Mouse (Mus musculus) frontal cortex, postnatal 10 days (tissue): ENCODE measurements around the gene Mrpl24.

Experiments
- DNase-seq, 2 experiments: peaks; one replicate each; pipeline ENCODE4 v3.0.0; 2022; ENCODE audit warnings: low spot score in 2 of 2, mixed read lengths in 1 of 2

Gene Mrpl24

GRCm38 (mm10) chr3:87947056-87947810 lies 27.9 kb downstream of the Mrpl24 start:
- no peak for DNase-seq

GRCm38 (mm10) chr3:87947811-87948199 lies 28.5 kb downstream of the Mrpl24 start:
- DNase-seq, result no peak

GRCm38 (mm10) chr3:87948378-87949265 lies 29.3 kb downstream of the Mrpl24 start, which contains the start of gene Crabp2:
TSS of gene Crabp2 (plus strand) at chr3:87948666.
- no peak for DNase-seq

GRCm38 (mm10) chr3:87949266-87949954 lies 30.1 kb downstream of the Mrpl24 start:
- no peak for DNase-seq

DNA sequence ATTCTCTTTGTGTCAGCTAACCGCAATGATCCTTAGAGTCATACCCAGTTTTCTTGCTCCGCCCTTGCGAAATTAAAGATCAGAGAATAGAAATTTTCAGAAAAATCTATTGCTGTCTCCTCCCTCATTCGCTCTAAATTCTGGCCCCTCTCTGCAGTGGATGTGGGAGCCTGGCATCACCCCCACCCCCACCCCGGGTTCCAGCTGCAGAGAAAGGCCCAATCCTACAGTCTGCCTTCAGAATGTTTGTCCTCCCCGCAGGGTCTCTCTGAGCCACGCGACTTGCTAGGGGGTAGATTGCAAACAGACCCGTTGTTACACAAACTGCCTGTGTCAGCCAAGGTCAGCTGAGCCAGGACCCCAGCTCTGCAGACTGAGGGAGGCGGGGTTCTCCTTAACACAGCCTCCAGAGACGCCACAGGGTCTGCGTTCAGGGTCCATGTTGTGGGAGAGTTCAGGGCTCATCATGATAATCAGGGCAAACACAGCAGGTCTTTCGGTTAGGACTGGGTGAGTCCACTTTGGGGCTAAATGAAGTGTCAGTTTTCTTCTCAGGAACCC lies 30.7 kb downstream of the Mrpl24 start:
- no peak for DNase-seq

DNA sequence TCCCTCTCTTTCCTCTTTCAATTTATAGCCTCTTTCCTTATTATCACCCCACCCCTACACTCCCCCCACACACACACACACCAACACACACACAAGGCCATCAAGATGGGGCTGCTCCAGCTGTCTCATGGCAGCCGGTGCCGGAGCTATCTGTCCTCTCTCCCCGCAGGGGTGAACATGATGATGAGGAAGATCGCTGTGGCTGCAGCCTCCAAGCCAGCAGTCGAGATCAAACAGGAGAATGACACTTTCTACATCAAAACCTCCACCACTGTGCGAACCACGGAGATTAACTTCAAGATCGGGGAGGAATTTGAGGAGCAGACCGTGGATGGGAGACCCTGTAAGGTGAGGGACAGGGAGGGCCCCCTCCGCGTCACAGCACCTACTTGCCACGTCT lies 32.6 kb downstream of the Mrpl24 start:
- DNase-seq, result no peak

- no peak for DNase-seq
Measured at GRCm38 (mm10) chr3:87952440-87952839, 33.1 kb downstream of the Mrpl24 start.

DNA sequence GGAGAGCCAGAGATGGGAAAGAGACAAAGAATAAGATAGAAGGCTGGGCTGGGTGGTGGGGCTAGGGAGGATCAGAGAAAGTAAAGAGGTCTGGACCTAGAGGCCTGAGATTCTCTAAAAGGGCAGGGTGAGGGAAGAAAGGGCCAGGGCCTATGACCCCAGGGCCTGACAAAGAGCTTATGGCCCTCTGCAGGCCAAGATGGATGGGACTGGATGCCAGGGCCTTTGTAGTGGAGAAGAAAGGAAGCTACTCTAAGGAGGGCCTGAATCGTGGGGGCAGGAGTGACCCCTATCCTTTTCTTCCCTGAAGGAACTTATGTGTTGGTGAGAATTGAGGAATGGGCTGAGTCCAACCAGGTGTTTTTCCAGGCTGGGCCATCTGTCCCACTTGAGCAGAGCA lies 38.8 kb downstream of the Mrpl24 start:
- no peak for DNase-seq

- DNase-seq, result no peak
Measured at GRCm38 (mm10) chr3:87958476-87958875, 39.2 kb downstream of the Mrpl24 start.

DNA sequence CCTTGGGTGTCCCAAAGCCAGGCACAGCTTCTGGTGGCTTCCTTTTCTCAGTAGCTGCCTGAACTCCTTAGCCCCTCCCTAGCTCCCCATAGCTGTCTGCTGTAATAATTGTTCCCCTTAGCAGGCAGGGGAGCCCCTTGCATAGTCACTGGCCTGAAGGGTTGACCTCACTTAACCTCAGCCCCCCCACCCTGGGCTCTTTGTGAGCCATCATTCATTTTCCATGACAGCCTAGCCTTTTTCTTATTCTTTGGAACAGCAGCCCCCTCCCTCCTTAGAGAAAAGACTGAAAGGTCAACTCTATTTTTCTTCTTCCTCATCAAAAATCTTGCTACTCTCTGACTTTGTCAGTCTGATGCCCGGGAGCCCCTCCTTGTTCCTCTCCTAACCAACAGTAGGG lies 39.7 kb downstream of the Mrpl24 start:
- no peak for DNase-seq

GRCm38 (mm10) chr3:87959371-87959770 lies 40.1 kb downstream of the Mrpl24 start:
- DNase-seq, result no peak

DNA sequence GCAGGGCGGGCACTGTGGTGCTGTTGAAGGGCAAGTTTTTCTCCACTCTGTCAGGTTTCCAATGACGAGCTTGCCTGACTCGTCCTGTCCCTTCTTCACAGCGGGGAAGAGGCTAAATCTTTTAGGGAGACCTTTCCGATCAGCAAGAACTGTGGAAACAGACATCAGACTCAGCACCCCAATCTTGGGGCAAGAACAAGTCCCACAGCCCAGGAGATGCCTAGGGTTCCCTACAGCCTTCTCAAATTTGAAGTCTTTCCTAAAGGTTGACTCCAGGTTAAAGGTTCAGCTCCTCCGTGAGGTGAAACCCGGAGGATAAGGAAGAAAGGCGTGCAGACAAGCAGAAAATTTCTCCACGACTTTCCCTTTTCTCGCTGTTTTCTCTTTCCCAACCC lies 40.9 kb downstream of the Mrpl24 start:
- DNase-seq, result no peak

GRCm38 (mm10) chr3:87960586-87961191 lies 41.4 kb downstream of the Mrpl24 start:
- peak; percentile 77 to 83 for DNase-seq

DNA sequence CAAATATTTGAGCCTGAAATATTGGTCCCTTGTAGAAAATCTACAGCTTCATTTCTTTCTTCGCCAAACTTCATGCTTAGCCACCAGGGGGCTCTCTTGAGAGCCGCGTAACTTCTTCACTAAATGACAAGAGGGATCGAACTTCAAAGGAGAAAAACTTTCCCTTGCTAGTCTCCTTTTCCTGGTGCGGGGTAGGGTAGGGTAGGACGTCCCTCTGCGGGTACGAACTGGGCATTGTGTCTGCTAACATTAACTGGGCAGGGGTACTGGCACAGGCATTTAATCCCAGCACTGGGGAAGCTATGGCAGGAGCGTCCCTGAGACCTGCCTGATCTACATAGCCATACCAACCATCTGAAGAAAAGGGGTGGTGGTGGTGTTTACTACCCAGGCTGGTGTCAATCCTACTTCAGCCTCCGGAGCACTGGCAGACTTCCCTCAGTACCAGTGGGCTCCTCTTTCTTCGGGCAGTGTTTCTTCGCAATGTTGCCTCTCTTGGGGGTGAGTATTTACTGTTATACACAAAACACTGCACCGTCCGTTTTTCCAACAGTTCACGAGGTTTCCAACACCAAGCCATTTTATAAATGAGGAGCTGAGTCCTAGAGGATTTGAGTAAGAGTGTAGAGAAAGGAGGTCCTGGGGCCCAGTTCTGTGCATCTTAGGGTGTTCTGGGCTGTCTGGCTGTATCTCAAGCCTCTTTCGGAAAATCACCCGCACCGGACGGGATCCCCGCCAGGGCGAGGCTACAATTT lies 51.1 kb downstream of the Mrpl24 start:
- DNase-seq, result peak in 1 of 2 experiments; percentile 41

DNA sequence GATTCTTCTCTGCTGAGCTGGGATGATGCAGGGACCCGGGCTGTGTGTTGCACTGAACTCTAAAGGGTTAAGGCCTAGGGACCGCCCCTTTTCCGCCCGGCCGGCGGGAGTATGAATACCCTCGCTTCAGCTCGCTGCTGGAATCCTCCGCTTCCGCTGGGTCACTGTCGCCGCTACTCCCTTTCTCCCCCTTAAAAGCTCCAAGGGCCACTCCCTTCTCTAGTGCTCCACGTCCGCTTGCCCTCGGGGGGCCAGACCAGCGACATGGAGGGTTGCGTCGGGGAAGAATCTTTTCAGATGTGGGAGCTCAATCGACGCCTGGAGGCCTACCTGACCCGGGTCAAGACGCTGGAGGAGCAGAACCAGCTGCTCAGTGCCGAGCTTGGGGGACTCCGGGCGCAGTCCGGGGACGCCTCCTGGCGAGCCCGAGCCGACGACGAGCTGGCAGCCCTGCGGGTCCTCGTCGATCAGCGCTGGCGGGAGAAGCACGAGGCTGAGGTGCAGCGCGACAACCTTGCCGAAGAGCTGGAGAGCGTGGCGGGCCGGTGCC lies 51.7 kb downstream of the Mrpl24 start, which contains the start of gene Nes:
Gene Nes, plus strand, starts transcription at position 140 of the 550 bp plus-strand sequence.
- peak in 1 of 2 experiments; percentile 41 for DNase-seq

- DNase-seq, result no peak
Measured at GRCm38 (mm10) chr3:87971489-87972202, 52.3 kb downstream of the Mrpl24 start.

GRCm38 (mm10) chr3:87972203-87972664 lies 52.9 kb downstream of the Mrpl24 start:
- no peak for DNase-seq

- DNase-seq, result no peak
Measured at GRCm38 (mm10) chr3:87972776-87973175, 53.5 kb downstream of the Mrpl24 start.
